Mouse (Mus musculus): ENCODE results near the gene Ndufaf7. TPM values are rescaled to one million over a fixed set of nuclear protein-coding genes. Genes with fewer than 3 reads are reported as not detected.
A peak's percentile ranks its signal among the peaks of the same experiment; 100 is the strongest.

Gene Ndufaf7
- polyA plus RNA-seq, 1 experiment: 13.0 TPM

GRCm38 (mm10) chr17:78903158-78903557 is 33.8 kb upstream of the Ndufaf7 start:
- H3K79me2 ChIP-seq (ENCODE audit: control insufficient read depth, insufficient read depth): no peaks in the 10 kb centered on the region
- H3K36me3 ChIP-seq (ENCODE audit: control insufficient read depth, insufficient read depth): no peaks in the 10 kb centered on the region
- H3ac ChIP-seq (ENCODE audit: control insufficient read depth, insufficient read length, low read depth): no peak overlapping the region
- no peak for TF ChIP-seq USF1 (IDR thresholded peaks at IDR 0.05; ENCODE audit: low read depth)
- no peak for TF ChIP-seq MYOG (IDR thresholded peaks at IDR 0.05; ENCODE audit: control insufficient read depth, extremely low read depth, insufficient read length)
- no peak for TF ChIP-seq FOSL1 (IDR thresholded peaks at IDR 0.05; ENCODE audit: insufficient read depth, low read length, poor library complexity, severe bottlenecking)
- no peak for TF ChIP-seq CEBPB (IDR thresholded peaks at IDR 0.05; ENCODE audit: low read depth)
- no peak for TF ChIP-seq MAX (IDR thresholded peaks at IDR 0.05)
- TF ChIP-seq CTCF (IDR thresholded peaks at IDR 0.05; ENCODE audit: control insufficient read depth, insufficient read depth, insufficient read length): no peak
- TF ChIP-seq MYOD1 (IDR thresholded peaks at IDR 0.05; ENCODE audit: control insufficient read depth, insufficient read length, low read depth): no peak
- no peak overlapping the region for H3K4me3 ChIP-seq (ENCODE audit: insufficient read depth, poor library complexity, severe bottlenecking)
- H3K79me3 ChIP-seq (ENCODE audit: low read depth): no peaks in the 10 kb centered on the region
- no peaks in the 10 kb centered on the region for H3K27me3 ChIP-seq (ENCODE audit: control insufficient read depth, insufficient read depth, insufficient read length)

GRCm38 (mm10) chr17:78906892-78907291 is 30.0 kb upstream of the Ndufaf7 start, which contains the start of gene Sult6b1:
Sult6b1 (minus strand) TSS chr17:78906992.
- TF ChIP-seq MAX (IDR thresholded peaks at IDR 0.05) (no peak), CTCF (IDR thresholded peaks at IDR 0.05; ENCODE audit: control insufficient read depth, insufficient read depth, insufficient read length) (no peak), USF1 (IDR thresholded peaks at IDR 0.05; ENCODE audit: low read depth) (no peak), MYOG (IDR thresholded peaks at IDR 0.05; ENCODE audit: control insufficient read depth, extremely low read depth, insufficient read length) (no peak), MYOD1 (IDR thresholded peaks at IDR 0.05; ENCODE audit: control insufficient read depth, insufficient read length, low read depth) (no peak), FOSL1 (IDR thresholded peaks at IDR 0.05; ENCODE audit: insufficient read depth, low read length, poor library complexity, severe bottlenecking) (no peak)
- H3K79me3 ChIP-seq (ENCODE audit: low read depth): no peaks in the 10 kb centered on the region
- no peaks in the 10 kb centered on the region for H3K79me2 ChIP-seq (ENCODE audit: control insufficient read depth, insufficient read depth)
- H3ac ChIP-seq (ENCODE audit: control insufficient read depth, insufficient read length, low read depth): no peak within 1 kb of the TSS
- H3K36me3 ChIP-seq (ENCODE audit: control insufficient read depth, insufficient read depth): no peaks in the 10 kb centered on the region
- H3K4me3 ChIP-seq (ENCODE audit: insufficient read depth, poor library complexity, severe bottlenecking): no peak within 1 kb of the TSS
- H3K27me3 ChIP-seq (ENCODE audit: control insufficient read depth, insufficient read depth, insufficient read length): no peaks in the 10 kb centered on the region

DNA sequence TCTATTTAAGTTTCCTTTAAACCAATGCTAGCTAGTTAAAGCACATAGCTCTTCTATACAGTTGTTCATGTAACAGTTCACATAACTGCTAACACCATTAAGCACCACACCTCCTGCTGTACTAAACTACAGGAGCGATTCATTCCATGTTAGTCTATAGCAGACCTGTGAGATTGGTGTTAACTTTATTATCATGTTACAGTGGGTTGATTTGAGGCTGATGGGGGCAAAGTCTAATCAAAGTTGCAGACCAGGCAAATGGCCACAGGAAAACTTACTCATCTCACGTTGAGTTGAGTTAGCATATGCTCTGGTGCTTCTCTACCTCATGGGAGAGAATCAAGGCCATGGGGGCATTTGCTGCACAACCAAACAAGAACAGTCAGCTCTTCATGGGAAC is 27.6 kb upstream of the Ndufaf7 start:
- H3K36me3 ChIP-seq (ENCODE audit: control insufficient read depth, insufficient read depth): no peaks in the 10 kb centered on the region
- no peaks in the 10 kb centered on the region for H3K79me3 ChIP-seq (ENCODE audit: low read depth)
- TF ChIP-seq MYOD1 (IDR thresholded peaks at IDR 0.05; ENCODE audit: control insufficient read depth, insufficient read length, low read depth) (no peak), MAX (IDR thresholded peaks at IDR 0.05) (no peak), MYOG (IDR thresholded peaks at IDR 0.05; ENCODE audit: control insufficient read depth, extremely low read depth, insufficient read length) (no peak), CEBPB (IDR thresholded peaks at IDR 0.05; ENCODE audit: low read depth) (no peak), CTCF (IDR thresholded peaks at IDR 0.05; ENCODE audit: control insufficient read depth, insufficient read depth, insufficient read length) (no peak), USF1 (IDR thresholded peaks at IDR 0.05; ENCODE audit: low read depth) (no peak), FOSL1 (IDR thresholded peaks at IDR 0.05; ENCODE audit: insufficient read depth, low read length, poor library complexity, severe bottlenecking) (no peak)
- H3ac ChIP-seq (ENCODE audit: control insufficient read depth, insufficient read length, low read depth): no peak overlapping the region
- no peaks in the 10 kb centered on the region for H3K27me3 ChIP-seq (ENCODE audit: control insufficient read depth, insufficient read depth, insufficient read length)
- no peak overlapping the region for H3K4me3 ChIP-seq (ENCODE audit: insufficient read depth, poor library complexity, severe bottlenecking)
- no peaks in the 10 kb centered on the region for H3K79me2 ChIP-seq (ENCODE audit: control insufficient read depth, insufficient read depth)

DNA sequence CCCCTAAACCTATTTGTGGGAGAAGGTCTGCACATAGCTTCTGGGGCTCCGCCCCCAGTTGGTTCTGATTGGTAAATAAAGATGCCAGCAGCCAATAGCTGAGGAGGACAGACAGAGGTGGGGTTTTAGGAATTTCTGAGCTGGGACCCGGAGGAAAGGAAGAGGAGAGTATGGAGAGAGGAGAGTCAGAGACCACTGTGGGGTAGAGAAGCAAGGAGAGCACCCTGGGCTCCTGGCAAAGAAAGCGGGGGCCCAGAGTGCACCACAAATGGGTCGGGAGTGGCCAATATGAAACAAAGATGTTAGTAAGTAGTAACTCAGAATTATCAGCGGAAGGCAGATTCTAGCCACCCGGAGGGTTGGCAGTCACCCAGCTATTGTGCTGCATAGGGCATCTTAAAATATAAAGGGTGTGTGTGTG is 24.1 kb upstream of the Ndufaf7 start:
- TF ChIP-seq FOSL1 (IDR thresholded peaks at IDR 0.05; ENCODE audit: insufficient read depth, low read length, poor library complexity, severe bottlenecking): no peak
- TF ChIP-seq CEBPB (IDR thresholded peaks at IDR 0.05; ENCODE audit: low read depth): no peak
- TF ChIP-seq MYOG (IDR thresholded peaks at IDR 0.05; ENCODE audit: control insufficient read depth, extremely low read depth, insufficient read length): no peak
- no peak for TF ChIP-seq USF1 (IDR thresholded peaks at IDR 0.05; ENCODE audit: low read depth)
- no peak for TF ChIP-seq MAX (IDR thresholded peaks at IDR 0.05)
- no peak for TF ChIP-seq CTCF (IDR thresholded peaks at IDR 0.05; ENCODE audit: control insufficient read depth, insufficient read depth, insufficient read length)
- no peak for TF ChIP-seq MYOD1 (IDR thresholded peaks at IDR 0.05; ENCODE audit: control insufficient read depth, insufficient read length, low read depth)
- H3K79me3 ChIP-seq (ENCODE audit: low read depth): no peaks in the 10 kb centered on the region
- no peaks in the 10 kb centered on the region for H3K27me3 ChIP-seq (ENCODE audit: control insufficient read depth, insufficient read depth, insufficient read length)
- H3K36me3 ChIP-seq (ENCODE audit: control insufficient read depth, insufficient read depth): peaks cover 4% of the 10 kb centered on the region
- no peak overlapping the region for H3K4me3 ChIP-seq (ENCODE audit: insufficient read depth, poor library complexity, severe bottlenecking)
- H3ac ChIP-seq (ENCODE audit: control insufficient read depth, insufficient read length, low read depth): no peak overlapping the region
- H3K79me2 ChIP-seq (ENCODE audit: control insufficient read depth, insufficient read depth): no peaks in the 10 kb centered on the region

GRCm38 (mm10) chr17:78913921-78914320 is 23.0 kb upstream of the Ndufaf7 start:
- no peak for TF ChIP-seq USF1 (IDR thresholded peaks at IDR 0.05; ENCODE audit: low read depth)
- TF ChIP-seq MYOG (IDR thresholded peaks at IDR 0.05; ENCODE audit: control insufficient read depth, extremely low read depth, insufficient read length): no peak
- no peak for TF ChIP-seq FOSL1 (IDR thresholded peaks at IDR 0.05; ENCODE audit: insufficient read depth, low read length, poor library complexity, severe bottlenecking)
- TF ChIP-seq CEBPB (IDR thresholded peaks at IDR 0.05; ENCODE audit: low read depth): no peak
- no peak for TF ChIP-seq MAX (IDR thresholded peaks at IDR 0.05)
- TF ChIP-seq CTCF (IDR thresholded peaks at IDR 0.05; ENCODE audit: control insufficient read depth, insufficient read depth, insufficient read length): no peak
- no peak for TF ChIP-seq MYOD1 (IDR thresholded peaks at IDR 0.05; ENCODE audit: control insufficient read depth, insufficient read length, low read depth)
- Histone ChIP-seq H3K79me3 (ENCODE audit: low read depth) (no peaks in the 10 kb centered on the region), H3K4me3 (ENCODE audit: insufficient read depth, poor library complexity, severe bottlenecking) (no peak overlapping the region), H3K36me3 (ENCODE audit: control insufficient read depth, insufficient read depth) (peaks cover 14% of the 10 kb centered on the region), H3K27me3 (ENCODE audit: control insufficient read depth, insufficient read depth, insufficient read length) (no peaks in the 10 kb centered on the region), H3K79me2 (ENCODE audit: control insufficient read depth, insufficient read depth) (no peaks in the 10 kb centered on the region), H3ac (ENCODE audit: control insufficient read depth, insufficient read length, low read depth) (no peak overlapping the region)

DNA sequence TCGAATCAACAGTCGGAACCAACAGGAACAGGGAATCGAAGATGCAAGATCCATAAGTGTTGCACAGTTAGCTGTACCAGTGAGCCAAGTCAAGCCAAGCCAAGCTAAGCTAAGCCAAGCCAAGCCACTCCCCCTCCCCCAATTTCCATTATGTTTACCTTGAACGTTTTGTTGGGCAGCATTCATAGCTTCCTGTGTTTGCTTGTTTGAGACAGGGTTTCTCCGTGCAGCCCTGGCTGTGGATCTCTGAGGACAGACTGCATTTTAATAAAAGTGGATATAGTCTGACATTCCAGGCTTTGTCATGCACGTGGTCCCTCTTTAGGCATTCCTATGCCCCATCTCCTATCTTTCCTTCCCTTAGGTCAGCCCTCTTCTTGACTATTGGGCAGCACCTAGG is 21.2 kb upstream of the Ndufaf7 start:
- TF ChIP-seq MYOD1 (IDR thresholded peaks at IDR 0.05; ENCODE audit: control insufficient read depth, insufficient read length, low read depth): no peak
- no peak for TF ChIP-seq CTCF (IDR thresholded peaks at IDR 0.05; ENCODE audit: control insufficient read depth, insufficient read depth, insufficient read length)
- TF ChIP-seq MAX (IDR thresholded peaks at IDR 0.05): no peak
- no peak for TF ChIP-seq FOSL1 (IDR thresholded peaks at IDR 0.05; ENCODE audit: insufficient read depth, low read length, poor library complexity, severe bottlenecking)
- no peak for TF ChIP-seq USF1 (IDR thresholded peaks at IDR 0.05; ENCODE audit: low read depth)
- TF ChIP-seq CEBPB (IDR thresholded peaks at IDR 0.05; ENCODE audit: low read depth): no peak
- no peak for TF ChIP-seq MYOG (IDR thresholded peaks at IDR 0.05; ENCODE audit: control insufficient read depth, extremely low read depth, insufficient read length)
- Histone ChIP-seq H3K79me2 (ENCODE audit: control insufficient read depth, insufficient read depth) (no peaks in the 10 kb centered on the region), H3K27me3 (ENCODE audit: control insufficient read depth, insufficient read depth, insufficient read length) (no peaks in the 10 kb centered on the region), H3K36me3 (ENCODE audit: control insufficient read depth, insufficient read depth) (peaks cover 32% of the 10 kb centered on the region), H3K4me3 (ENCODE audit: insufficient read depth, poor library complexity, severe bottlenecking) (peak overlapping the region; percentile 39), H3ac (ENCODE audit: control insufficient read depth, insufficient read length, low read depth) (peak overlapping the region; percentile 3), H3K79me3 (ENCODE audit: low read depth) (no peaks in the 10 kb centered on the region)

Measured in C2C12 (cell line).